Mouse (Mus musculus): ENCODE results near the gene Slc19a1.

- TF ChIP-seq ZC3H11A (IDR thresholded peaks at IDR 0.05; ENCODE audit: borderline replicate concordance, low read depth, low read length): no peak
- TF ChIP-seq CHD2 (IDR thresholded peaks at IDR 0.05; ENCODE audit: low read depth, low read length): no peak
- TF ChIP-seq ZNF384 (IDR thresholded peaks at IDR 0.05; ENCODE audit: low read depth, low read length): no peak
- TF ChIP-seq HCFC1 (IDR thresholded peaks at IDR 0.05; ENCODE audit: borderline replicate concordance, insufficient read depth, low read length): no peak
- no peak for TF ChIP-seq MAFK (IDR thresholded peaks at IDR 0.05; ENCODE audit: insufficient read depth, low read depth, low read length)
Observed at GRCm38 (mm10) chr10:77110010-77110409, 78.0 kb downstream of the Slc19a1 start.
